Mouse (Mus musculus) ovary, postnatal 10 days (tissue): ENCODE data around the gene Tspyl3.

Source experiments
- DNase-seq: peaks from one replicate; pipeline ENCODE4 v3.0.0; 2022; ENCODE audit warnings: low spot score

Tspyl3 gene

DNA sequence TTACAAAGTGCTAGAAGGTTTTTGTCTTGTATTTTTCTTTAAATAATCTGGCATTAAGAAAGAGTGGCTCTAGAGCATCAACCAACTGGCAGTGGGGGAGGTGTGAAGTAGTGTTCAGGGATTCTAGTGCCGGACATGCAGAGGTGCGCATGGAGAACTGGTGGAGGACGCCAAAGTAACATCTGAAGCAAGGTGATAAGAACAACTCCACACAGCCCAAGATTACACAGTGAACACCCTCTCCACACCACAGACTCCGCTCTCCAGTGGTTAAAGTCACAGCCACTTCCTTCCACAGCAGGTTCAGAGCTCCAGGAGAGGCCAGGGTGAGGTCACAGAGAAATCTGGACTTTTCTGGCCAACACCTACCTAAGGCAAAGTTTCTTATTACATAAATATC is 2.7 kb upstream of the Tspyl3 start:
- no peak for DNase-seq

DNA sequence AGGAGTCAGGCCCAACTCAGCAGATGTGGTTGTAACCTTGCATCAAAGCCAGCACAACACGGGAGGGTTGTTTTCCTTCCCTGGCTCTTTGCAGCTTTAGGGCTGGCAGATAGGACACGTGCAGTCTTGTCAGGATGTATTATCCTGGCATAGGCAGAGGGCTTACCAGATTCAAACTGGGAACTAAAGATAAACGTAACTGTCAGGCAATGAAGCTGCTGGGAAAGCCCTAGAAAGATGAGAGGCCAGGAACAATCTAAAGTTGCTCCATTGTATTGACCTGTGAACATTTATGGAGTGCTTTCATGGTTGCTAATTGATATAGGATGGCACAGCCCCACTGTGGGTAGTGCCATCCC is 333 bp upstream of the Tspyl3 start:
- no peak for DNase-seq

DNA sequence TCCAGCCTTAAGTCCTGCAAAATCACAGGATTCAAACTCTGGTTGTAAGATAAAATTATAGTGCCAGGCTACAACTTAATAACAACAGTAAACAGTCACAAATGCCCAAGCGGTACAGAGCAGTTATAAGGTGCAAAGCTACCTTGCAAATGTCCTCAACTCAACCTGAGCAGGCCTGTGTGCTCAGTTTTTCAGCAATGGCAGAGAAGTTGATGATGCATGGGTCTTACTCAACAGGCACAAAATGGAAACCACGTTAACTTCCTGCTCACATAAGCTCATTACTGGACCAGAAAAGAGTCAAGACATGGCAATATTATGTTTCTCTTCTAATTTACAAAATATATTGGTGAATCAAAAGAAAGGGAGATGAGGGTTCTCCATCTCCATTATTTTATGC is 2.7 kb downstream of the Tspyl3 start:
- DNase-seq: no peak

DNA sequence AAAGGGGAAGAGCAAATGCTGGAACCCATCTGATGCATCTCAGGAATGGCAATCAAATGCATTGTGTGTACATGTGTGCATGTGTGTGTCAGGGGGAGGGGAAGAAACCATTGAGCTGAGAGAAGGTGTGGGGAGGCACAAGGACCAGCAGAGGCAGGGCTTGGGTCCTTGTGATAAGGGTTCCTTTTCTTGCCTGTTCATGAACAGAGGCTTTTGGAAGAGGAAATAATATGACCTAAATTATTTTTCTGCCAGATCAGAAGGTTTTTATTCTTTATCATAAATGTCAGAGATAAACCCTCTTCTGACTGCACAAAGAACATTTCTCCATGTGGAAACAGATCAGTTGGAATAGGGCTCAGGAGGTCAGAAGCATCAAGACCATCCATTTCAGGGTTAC is 3.1 kb downstream of the Tspyl3 start:
- DNase-seq: no peak

DNA sequence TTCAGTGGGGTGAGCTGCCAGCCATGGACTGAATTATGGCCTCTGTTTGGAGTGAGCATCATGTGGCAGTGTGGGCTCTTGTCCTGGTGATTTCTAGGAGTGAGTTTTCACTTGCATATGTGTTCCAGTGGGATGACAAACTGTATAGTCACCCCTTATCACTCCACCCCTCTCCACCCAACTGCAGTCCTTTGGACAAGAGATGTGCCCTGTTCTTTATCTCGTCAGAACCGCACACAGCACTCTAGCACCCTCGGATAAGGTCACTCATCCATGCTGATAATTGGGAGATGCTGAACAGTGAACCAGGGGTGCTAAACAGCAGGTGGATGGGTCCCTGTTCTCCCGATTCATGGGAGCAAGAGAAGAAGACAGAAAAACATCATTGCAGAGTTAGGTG is 3.6 kb downstream of the Tspyl3 start:
- no peak for DNase-seq

DNA sequence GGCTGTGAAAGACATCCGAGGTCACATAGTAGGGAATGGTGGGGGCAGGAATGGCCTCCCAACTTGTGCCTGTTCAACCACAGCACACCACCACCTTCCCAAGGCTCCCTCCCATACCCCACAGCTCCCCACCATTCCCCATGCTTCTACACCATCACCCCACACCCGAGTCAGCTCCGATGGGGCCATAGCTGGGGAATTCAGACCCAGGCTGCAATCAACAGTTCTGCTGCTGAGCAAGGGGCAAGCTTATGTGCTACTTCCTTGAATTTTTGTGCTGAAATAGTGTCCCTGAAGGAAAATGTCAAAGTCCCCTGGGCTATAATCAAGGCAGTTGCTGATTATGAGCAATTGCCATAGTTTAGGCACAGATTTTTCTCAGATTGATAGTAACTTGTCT is 6.7 kb downstream of the Tspyl3 start:
- DNase-seq: no peak

DNA sequence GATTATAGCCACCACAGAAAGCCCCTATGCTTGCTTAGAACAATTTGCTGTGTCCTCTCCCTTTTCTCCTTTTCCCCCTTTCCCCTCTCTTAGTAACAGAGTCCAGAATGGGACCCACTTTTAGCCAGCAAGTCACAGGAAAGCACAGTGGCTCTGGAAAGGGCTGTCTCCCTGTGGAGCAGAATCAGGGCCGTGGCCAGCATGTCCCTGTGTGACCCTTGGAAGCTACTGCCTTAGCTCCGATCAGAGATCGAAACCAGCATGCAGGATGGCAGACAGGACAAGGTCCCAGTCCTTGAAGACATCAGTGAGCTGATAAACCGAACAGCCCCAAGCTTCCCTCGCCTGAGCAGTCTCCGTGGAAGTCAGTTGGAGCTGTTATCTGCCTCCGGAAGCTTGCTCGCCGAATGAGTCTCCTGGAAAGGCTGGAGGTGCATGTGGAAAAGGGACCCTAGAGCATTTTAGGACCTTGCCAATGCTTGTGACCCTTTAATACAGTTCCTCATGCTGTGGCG is 7.4 kb downstream of the Tspyl3 start:
- no peak for DNase-seq

DNA sequence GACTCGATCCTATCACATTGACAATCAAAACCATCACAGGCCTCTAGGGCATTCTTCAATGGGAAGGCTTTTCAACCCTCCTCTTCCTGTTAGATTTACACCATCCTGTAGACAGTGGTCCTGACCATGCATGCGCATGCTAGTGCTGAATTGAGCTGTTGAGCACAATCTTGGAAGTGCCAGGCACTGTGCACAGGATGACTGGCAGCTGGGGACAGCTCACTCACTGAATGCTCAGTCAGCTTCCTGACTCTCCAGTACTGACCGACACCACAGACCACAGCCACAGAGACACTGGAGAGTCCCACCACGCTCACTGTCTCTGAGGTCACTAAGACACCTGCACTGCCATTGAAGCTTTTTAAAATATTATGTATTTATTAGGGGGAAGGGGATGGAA is 9.8 kb downstream of the Tspyl3 start:
- no peak for DNase-seq

DNA sequence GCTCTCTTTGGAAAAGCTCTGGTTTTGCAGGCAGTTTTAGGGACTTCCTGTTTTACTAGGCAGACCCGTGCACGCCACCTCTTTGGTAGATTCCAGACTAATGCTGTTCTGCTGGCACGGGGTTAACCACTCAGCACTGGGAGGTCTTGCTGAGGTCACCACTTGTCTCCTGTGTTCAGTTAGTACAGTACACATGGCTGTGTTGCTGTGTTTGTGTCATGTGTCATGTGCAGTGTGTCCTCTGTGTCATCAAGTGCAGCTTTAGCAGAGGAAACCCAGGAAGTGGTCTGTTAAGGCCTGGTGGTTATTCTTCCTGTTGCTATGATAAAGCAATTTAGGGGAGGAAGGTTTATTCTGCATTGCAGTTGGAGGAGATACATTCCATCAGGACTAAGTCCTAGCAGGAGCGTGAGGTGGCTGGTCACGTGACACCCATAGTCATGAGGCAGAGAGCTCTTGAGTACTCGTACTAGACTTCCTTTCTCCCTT is 10.4 kb downstream of the Tspyl3 start:
- DNase-seq: no peak

DNA sequence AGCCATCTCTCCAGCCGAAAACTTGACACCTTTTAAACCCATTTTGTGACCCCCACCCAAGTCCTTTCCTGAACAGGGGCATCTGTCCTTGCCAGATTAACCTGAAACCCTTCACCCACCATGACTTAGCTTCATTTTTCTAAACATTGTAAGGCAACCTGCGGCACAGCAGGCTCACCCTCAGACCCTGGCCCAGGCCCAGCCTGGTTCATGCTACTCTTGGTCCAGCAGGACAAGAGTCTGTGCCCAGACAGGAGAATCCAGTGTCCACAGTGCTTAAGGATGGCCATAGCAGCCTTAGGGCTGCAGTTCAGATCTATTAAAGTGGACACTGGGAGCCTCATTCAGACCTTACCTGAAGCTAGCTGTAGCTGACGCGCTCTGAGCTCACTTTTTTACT is 11.9 kb downstream of the Tspyl3 start:
- DNase-seq: no peak

DNA sequence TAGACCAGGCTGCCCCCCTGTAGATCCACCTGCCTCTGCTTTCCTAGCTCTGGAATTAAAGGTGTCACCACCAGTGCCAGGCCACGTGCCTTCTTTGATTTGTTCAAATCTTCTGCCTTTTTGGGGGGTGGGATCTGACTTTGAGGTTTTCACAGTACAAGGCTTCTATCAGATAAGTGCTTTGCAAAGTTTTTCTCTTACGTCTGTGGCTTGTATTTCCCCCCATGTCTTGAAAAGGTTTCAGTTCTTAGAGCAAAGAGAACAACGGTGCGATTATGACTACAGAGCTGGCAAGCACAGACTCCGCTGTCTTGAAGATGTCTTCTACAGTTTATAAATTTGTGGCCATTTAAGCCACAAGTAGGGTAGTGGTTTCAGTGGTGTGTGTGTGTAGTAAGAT is 13.8 kb downstream of the Tspyl3 start:
- no peak for DNase-seq

DNA sequence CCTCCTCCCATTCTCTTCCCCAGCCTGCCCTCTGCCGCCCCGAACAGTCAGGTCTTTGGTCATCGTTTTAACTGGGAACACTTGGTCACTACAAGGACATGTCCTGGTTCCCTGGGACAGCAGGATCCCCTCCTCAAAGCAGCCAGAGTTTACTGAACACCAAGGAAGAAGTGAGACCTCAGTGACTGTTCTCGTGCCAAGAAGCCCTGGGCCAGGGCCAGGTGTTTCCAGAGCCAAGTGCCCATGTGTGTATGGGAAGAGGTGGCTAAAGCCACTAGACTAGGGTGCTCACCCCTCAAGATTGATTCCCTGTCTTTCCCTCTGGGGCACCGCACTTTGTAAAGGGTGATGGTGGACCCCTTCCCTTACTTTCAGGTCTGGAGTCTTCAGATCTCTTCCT is 16.0 kb downstream of the Tspyl3 start:
- DNase-seq: no peak

DNA sequence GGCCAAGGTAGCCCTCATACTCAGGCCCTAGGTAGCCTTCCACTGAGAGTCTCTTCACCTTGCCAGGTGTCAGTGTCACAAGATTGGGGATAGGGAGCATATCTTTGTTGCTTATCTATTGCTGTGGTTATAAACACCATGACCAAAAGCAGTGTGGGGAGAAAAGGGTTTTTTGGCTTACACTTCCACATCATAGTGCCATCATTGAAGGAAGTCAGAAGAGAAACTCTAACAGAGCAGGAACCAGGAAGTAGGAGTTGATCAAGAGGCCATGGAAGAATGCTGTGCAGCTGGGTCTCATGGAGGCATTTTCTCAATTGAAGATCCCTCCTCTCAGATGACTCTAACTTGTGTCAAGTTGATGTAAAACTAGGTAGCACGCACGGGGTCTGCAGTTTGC is 17.1 kb downstream of the Tspyl3 start:
- no peak for DNase-seq

DNA sequence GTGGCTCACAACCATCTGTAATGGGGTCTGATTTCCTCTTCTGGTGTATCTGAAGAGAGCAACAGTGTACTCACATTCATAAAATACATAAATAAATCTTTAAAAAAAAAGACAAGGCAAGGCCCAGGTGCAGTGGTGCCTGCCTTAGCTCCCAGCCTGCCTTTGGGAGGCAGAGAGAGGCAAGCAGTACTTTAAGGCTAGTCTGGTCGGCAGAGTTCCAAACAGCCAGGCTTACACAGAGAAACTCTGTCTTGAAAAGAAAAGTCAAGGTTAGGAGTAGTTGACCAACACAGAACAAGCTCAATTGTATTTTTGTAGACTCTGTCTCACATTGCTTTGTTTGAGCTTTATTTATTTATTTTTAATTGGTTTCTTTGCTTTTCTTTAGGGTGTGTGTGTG is 22.5 kb downstream of the Tspyl3 start:
- no peak for DNase-seq

DNA sequence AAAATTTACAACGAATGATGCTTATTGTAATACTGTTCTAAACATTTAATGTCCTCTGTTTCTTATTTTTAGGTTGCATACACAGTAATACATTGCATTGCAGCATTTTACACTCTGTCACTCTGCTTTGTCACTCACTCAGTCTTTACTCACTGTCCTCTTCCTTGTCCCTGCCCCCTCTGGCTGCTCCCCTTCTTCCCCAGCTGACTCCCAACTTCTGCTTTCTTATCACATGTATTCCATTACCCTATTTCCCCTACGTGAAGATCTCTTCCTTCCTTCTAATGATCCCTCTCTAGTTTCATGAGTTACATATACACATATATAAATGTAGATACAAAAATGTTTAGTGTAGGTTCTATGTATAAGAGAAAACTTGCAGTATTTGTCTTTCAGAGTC is 26.1 kb downstream of the Tspyl3 start:
- DNase-seq: no peak

DNA sequence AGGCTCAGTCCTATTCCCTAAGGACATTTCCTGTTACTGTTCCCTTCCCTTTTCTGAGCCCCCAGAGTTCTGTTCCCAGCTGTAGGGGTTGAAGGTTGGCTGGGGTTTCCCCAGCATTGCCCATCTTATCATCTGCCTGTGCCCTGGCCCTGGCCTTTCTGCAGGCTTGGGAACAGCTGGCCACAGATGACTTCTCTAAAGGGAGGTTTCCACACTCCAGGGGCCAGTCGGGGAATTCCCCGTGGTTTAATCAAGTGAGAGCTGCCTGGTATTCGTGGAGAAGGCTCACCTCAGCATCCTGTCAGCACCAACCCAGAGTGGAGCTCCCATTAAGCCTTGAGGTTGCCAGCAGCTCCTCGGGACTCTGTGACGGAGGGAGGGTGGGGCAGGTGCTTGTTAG is 26.8 kb downstream of the Tspyl3 start:
- DNase-seq: no peak

DNA sequence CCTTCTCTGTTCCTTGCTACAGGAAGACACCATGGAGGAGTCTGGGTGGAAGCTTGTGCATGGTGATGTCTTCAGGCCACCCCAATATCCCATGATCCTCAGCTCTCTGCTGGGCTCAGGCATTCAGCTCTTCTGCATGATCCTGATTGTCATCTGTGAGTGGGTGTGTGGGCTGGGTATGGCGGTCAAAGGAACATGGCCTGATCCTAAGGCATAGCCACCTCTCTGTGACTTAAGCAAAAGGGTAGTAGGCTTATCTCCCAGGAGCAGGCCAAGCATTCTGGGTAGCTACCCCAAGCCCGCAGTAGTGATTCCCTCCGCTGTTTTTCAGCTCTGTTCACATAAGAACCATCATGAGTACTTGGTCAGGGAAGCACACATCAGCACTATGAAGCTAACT is 31.0 kb downstream of the Tspyl3 start:
- no peak for DNase-seq

DNA sequence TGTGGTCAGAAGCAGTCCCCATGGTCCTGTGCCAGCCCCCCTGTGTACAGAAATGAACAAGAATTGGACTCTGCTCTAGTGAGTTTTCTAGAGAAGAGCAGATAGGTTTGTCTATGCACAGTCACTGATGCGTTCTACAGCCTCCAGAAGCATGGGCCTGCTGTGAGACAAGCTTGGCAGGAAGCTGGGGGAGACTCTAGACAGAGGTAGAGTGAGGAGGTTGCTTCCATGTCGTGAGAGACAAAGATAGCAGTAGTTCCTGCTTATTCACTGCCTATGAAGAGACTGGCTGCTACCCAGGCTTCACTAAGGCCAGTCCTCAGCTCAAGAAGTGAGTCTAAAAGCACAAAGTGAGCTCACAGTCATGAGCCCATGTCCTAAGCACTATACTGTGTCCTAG is 34.0 kb downstream of the Tspyl3 start:
- no peak for DNase-seq

DNA sequence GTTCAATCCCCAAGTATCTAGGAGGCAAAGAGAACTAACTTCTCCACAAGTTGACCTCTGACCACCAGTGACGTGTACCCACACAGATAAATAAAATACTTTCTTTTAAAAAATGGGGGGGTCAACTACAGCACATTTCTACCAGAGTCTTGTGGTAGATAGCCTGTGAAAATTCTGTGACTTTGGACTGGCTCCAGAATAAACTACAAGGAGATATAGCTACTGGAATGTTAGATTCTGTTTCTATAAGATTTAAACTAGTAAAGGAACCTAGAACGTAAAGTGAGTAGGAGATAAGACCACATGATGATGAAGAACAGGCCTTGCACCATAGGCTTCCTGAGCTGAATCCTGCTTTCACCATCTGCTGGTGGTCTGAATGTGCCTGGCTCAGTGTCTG is 37.4 kb downstream of the Tspyl3 start:
- DNase-seq: no peak

DNA sequence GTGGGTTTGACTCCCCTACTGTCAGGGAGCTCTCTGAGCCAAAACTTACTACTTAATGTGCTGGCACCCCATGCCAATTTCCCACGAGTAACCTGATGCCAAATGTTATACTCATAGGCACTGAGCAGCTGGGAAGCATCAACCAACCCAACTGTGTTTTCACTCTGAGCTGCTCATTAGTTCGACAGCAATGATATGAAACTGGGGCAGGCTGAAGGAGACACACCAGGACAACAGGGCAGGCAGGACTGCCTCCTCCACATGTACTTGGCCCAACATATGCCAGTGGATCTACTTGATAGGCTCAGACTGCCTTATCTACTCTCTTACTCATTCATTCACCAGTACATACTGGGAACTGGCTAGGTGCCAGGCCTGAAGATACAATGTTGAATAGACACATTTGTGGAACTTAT is 39.1 kb downstream of the Tspyl3 start:
- DNase-seq: no peak

DNA sequence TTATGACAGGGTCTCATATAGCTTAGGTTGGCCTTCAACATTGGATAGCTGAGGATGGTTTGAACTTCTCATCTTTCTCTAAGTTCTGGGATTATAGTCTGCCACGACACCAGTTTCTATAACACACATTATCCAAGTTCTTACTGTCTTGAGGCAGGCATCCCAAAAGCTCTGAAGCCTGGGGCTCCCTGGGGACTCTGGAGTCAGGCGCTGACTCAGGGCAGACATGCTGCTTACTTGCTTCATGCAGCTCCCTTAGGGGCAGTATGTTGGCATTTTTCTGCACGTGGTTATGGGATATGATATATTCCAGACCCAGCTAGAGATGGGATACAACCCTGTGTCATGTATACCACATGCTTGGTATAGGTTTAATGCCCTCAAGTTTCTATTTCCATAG is 45.3 kb downstream of the Tspyl3 start:
- no peak for DNase-seq

DNA sequence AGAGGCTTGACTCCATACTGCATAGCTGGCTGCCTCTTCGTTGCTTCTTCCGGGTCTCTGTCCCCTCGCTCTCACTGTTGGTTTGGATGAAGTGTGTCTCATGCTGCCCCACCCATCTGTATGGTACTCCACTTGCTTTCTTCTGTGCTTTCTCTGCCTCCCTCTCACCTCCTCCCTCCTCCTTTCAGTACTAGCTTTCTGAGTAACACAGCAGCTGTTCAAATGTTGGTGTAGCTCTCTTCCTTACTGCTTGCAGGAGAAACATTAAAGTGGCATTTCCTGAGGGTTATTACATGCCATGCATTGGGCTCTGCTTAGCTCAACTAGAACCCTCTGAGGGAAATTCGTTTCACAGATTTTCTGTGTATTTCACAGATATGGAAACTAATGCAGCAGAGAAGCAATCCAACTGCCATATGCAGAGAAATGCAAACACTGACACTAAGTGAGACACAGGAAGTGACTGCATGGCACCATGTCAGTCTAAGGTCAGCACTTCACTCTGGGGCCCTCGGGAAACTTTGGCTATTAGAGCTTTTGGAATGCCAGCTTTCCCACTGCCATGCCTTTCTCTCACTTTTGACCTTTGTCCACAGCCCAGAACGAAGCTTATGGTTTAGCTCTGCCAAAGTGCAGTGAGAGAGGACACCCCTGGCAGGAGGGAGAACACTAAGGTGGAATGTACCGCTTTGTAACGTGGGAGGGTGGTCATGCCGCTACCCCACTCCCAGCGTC is 45.9 kb downstream of the Tspyl3 start:
- no peak for DNase-seq

DNA sequence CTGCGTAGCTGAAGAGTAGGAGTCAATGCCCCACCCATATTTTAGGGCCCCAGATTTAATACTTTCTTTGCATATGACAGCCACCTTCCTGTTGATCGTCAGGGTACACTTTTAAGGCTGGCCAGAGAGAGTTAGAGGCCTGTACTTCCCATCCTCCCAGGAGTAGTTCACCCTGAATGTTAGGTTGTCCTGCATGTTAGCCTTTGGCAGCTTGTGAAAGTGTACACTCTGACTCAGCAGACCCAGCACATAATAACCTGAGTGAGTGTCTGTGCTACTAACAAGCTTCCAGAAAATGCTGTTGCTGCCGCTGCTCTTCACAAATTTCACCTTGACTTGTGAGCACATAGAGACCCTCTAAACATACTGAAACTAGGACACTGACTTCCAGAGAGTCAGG is 48.1 kb downstream of the Tspyl3 start:
- DNase-seq: no peak

DNA sequence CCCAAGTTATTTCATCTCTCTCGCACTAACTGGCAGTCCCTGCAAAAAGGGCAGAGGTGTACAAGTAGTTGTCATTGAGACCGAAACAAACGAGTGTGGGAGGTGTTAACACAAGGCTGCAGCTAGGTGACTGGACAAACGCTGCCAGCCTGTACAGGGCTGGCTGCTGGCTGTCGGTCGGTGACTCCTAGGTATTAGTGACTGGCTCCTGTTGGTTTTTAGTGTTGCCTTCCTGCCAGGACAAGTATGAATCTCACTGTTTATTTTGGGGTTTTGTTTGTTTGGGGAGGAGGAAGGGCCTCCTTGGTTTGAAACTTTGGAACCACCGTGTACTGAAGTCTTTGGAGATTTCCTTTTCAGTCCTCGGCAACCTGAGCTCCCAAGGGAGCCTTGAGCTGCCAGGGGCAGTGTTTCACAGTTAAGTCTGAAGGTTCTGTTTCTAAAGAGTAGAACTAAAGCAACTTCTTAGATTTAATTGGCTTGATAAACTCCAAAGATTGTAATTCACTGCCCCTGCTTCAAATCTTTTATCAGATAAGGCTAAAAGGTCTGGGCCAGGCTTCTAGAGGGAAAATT is 49.2 kb downstream of the Tspyl3 start:
- DNase-seq: no peak
